Mouse (Mus musculus): ENCODE measurements around the gene Snf8.

GRCm38 (mm10) chr11:96034596-96035052 lies at the start of gene Snf8:
- no peak for TF ChIP-seq CTCF (IDR thresholded peaks at IDR 0.05; ENCODE audit: extremely low read depth, insufficient read depth, low read length)
- TF ChIP-seq POLR2A (IDR thresholded peaks at IDR 0.05; ENCODE audit: extremely low read depth, insufficient read depth, low read length) = peak; percentile 46; the same call in 1 of the 2 replicates
